Mouse (Mus musculus) liver, embryonic 11.5 days (tissue): Measurements from ENCODE around the gene Etnk2. TPM values are rescaled to one million over a fixed set of nuclear protein-coding genes. Genes with fewer than 3 reads are reported as not detected.
A peak's percentile ranks its signal among the peaks of the same experiment; 100 is the strongest.

Experiments used
- ATAC-seq: fragments of 200-750 bp; cut with Nextera tagmentation; replicated peaks from 2 replicates; pipeline ENCODE4 v1.8.0; 2017; ENCODE audit warnings: moderate number of reproducible peaks, mild to moderate bottlenecking, moderate TSS enrichment, moderate library complexity; ENCODE audit not compliant: low FRiP score
- DNase-seq: peaks from one replicate; pipeline ENCODE4 v3.0.0-alpha.2; 2017; ENCODE audit warnings: low spot score
- H3K27ac ChIP-seq: fragments of 300-500 bp; sonication (generic); 2 replicates; pipeline ENCODE4 v1.5.1; 2014; ENCODE audit warnings: mild to moderate bottlenecking, low read depth, low read length, control low read depth
- H3K27me3 ChIP-seq: fragments of 300-500 bp; sonication (generic); replicated peaks from 2 replicates; pipeline ENCODE4 v1.6.1; 2014; ENCODE audit warnings: low read length, mixed read lengths; ENCODE audit not compliant: control insufficient read depth, insufficient read depth
- H3K36me3 ChIP-seq: fragments of 300-500 bp; sonication (generic); 2 replicates; pipeline ENCODE4 v1.6.1; 2014; ENCODE audit warnings: mild to moderate bottlenecking, low read length, moderate library complexity, mixed read lengths; ENCODE audit not compliant: control insufficient read depth, insufficient read depth
- H3K4me1 ChIP-seq: fragments of 300-500 bp; sonication (generic); replicated peaks from 2 replicates; pipeline ENCODE4 v1.6.1; 2014; ENCODE audit warnings: low read length, mixed read lengths; ENCODE audit not compliant: control insufficient read depth, insufficient read depth
- H3K4me2 ChIP-seq: fragments of 300-500 bp; sonication (generic); 2 replicates; pipeline ENCODE4 v1.6.1; 2014; ENCODE audit warnings: mild to moderate bottlenecking, control low read depth, moderate library complexity
- H3K4me3 ChIP-seq: fragments of 300-500 bp; sonication (generic); 2 replicates; pipeline ENCODE4 v1.5.1; 2014; ENCODE audit warnings: low read depth, low read length, control low read depth
- H3K9ac ChIP-seq: fragments of 300-500 bp; sonication (generic); 2 replicates; pipeline ENCODE4 v1.6.1; 2014; ENCODE audit warnings: low read depth, low read length, control low read depth
- H3K9me3 ChIP-seq: fragments of 300-500 bp; sonication (generic); 2 replicates; pipeline ENCODE4 v1.6.1; 2016; ENCODE audit warnings: low read length, inconsistent platforms, mixed read lengths; ENCODE audit not compliant: control insufficient read depth
- WGBS: fragments of 180-500 bp; shearing (Covaris S2); extraction: QIAGEN DNeasy Blood & Tissue Kit; methylation state at CpG from one replicate; pipeline ENCODE4 v1.1.7; 2014; 5-methylcytosine and 5-hydroxymethylcytosine counted together
- polyA plus RNA-seq: library from polyadenylated mRNA; unstranded; fragments of >200 nt; fragmentation: Nextera tagmentation; extraction: Ambion mirVana; gene quantifications from 2 replicates; pipeline ENCODE4 v1.2.1, GENCODE M21; 2014

The Etnk2 gene
- polyA plus RNA-seq, 1 experiment from 2014 or later = 5.8 TPM

- Histone ChIP-seq H3K27ac (no peak overlapping the region), H3K4me3 (no peak overlapping the region), H3K9ac (no peak overlapping the region), H3K9me3 (no peaks in the 10 kb centered on the region), H3K4me1 (no peaks in the 10 kb centered on the region), H3K36me3 (no peaks in the 10 kb centered on the region), H3K4me2 (no peak overlapping the region), H3K27me3 (peaks cover 15% of the 10 kb centered on the region)
- ATAC-seq (no peak), DNase-seq (no peak)
- WGBS = 56% methylated on average over 8 of the region's 8 CpGs
These were observed 7.0 kb upstream of the Etnk2 start for GRCm38 (mm10) chr1:133356330-133356729.

GRCm38 (mm10) chr1:133361006-133361405 lies 2.4 kb upstream of the Etnk2 start:
- DNase-seq = no peak
- no peak overlapping the region for H3K27ac ChIP-seq
- 87% methylated on average over 6 of the region's 6 CpGs for WGBS
- peaks cover 50% of the 10 kb centered on the region for H3K27me3 ChIP-seq
- H3K4me3 ChIP-seq = no peak overlapping the region
- no peak overlapping the region for H3K9ac ChIP-seq
- H3K9me3 ChIP-seq = no peaks in the 10 kb centered on the region
- no peaks in the 10 kb centered on the region; the same call in 1 of the 2 replicates for H3K4me1 ChIP-seq
- no peak overlapping the region for H3K4me2 ChIP-seq
- ATAC-seq = no peak
- H3K36me3 ChIP-seq = no peaks in the 10 kb centered on the region

GRCm38 (mm10) chr1:133362103-133362502 lies 1.3 kb upstream of the Etnk2 start:
- H3K9me3 ChIP-seq = no peaks in the 10 kb centered on the region
- peaks cover 6% of the 10 kb centered on the region for H3K4me1 ChIP-seq
- peaks cover 54% of the 10 kb centered on the region for H3K27me3 ChIP-seq
- H3K9ac ChIP-seq = no peak overlapping the region
- WGBS = 87% methylated on average over 5 of the region's 5 CpGs
- H3K4me3 ChIP-seq = no peak overlapping the region
- H3K4me2 ChIP-seq = no peak overlapping the region
- no peak overlapping the region for H3K27ac ChIP-seq
- ATAC-seq (no peak), DNase-seq (no peak)
- no peaks in the 10 kb centered on the region for H3K36me3 ChIP-seq

- 6% methylated on average over 27 of the region's 27 CpGs for WGBS
- no peaks in the 10 kb centered on the region for H3K9me3 ChIP-seq
- no peaks in the 10 kb centered on the region for H3K36me3 ChIP-seq
- peak overlapping the region; percentile 97 for H3K4me2 ChIP-seq
- H3K27ac ChIP-seq = no peak overlapping the region
- H3K4me3 ChIP-seq = peak overlapping the region; percentile 63
- peaks cover 14% of the 10 kb centered on the region for H3K4me1 ChIP-seq
- ATAC-seq (no peak), DNase-seq (no peak)
- H3K27me3 ChIP-seq = peaks cover 49% of the 10 kb centered on the region
- H3K9ac ChIP-seq = 0 out of 2 replicates have a peak overlapping the region, but pooled peaks have one; percentile 37
These were observed 754 bp downstream of the Etnk2 start for GRCm38 (mm10) chr1:133364022-133364630.

- DNase-seq (no peak), ATAC-seq (no peak)
- Histone ChIP-seq H3K9me3 (no peaks in the 10 kb centered on the region), H3K4me1 (peaks cover 14% of the 10 kb centered on the region), H3K9ac (no peak overlapping the region), H3K27me3 (peaks cover 49% of the 10 kb centered on the region), H3K36me3 (no peaks in the 10 kb centered on the region), H3K27ac (no peak overlapping the region), H3K4me3 (no peak overlapping the region), H3K4me2 (no peak overlapping the region)
- WGBS = 40% methylated on average over 2 of the region's 2 CpGs
These were observed 1.5 kb downstream of the Etnk2 start for GRCm38 (mm10) chr1:133364890-133365289.

GRCm38 (mm10) chr1:133366951-133367605 lies 3.7 kb downstream of the Etnk2 start:
- no peaks in the 10 kb centered on the region for H3K9me3 ChIP-seq
- ATAC-seq (no peak), DNase-seq (no peak)
- 49% methylated on average over 10 of the region's 10 CpGs for WGBS
- no peak overlapping the region for H3K4me2 ChIP-seq
- H3K27ac ChIP-seq = no peak overlapping the region
- peaks cover 17% of the 10 kb centered on the region for H3K4me1 ChIP-seq
- no peaks in the 10 kb centered on the region for H3K36me3 ChIP-seq
- no peak overlapping the region for H3K4me3 ChIP-seq
- no peak overlapping the region for H3K9ac ChIP-seq
- H3K27me3 ChIP-seq = peaks cover 41% of the 10 kb centered on the region

- Histone ChIP-seq H3K9ac (no peak overlapping the region), H3K36me3 (no peaks in the 10 kb centered on the region), H3K27ac (no peak overlapping the region), H3K4me2 (no peak overlapping the region), H3K4me3 (no peak overlapping the region), H3K27me3 (peaks cover 34% of the 10 kb centered on the region), H3K9me3 (no peaks in the 10 kb centered on the region), H3K4me1 (peaks cover 17% of the 10 kb centered on the region)
- WGBS = 8% methylated on average over 11 of the region's 11 CpGs
- ATAC-seq = no peak
- DNase-seq = no peak
These were observed 4.5 kb downstream of the Etnk2 start for GRCm38 (mm10) chr1:133367606-133368488.

- Histone ChIP-seq H3K4me1 (peaks cover 17% of the 10 kb centered on the region), H3K4me3 (no peak overlapping the region), H3K9me3 (no peaks in the 10 kb centered on the region), H3K9ac (no peak overlapping the region), H3K4me2 (no peak overlapping the region), H3K27me3 (peaks cover 27% of the 10 kb centered on the region), H3K27ac (no peak overlapping the region), H3K36me3 (no peaks in the 10 kb centered on the region)
- 58% methylated on average over 10 of the region's 10 CpGs for WGBS
- ATAC-seq (no peak), DNase-seq (no peak)
These were observed 5.3 kb downstream of the Etnk2 start for GRCm38 (mm10) chr1:133368644-133369043.
